Mouse (Mus musculus) cerebellum, postnatal 14 days (tissue): ENCODE measurements at regions not wholly inside any gene's neighbourhood (a gene's known extent, or its start where the extent isn't known, plus 50 kb on each side); places are given as distances from the start of the nearest gene placed in this dataset.
A peak's percentile ranks its signal among the peaks of the same experiment; 100 is the strongest.

ENCODE experiments used
- DNase-seq, 2 experiments: peaks; one replicate each; pipeline ENCODE4 v3.0.0; 2021; ENCODE audit warnings: mixed read lengths in 2 of 2

GRCm38 (mm10) chr2:159680641-159681040 is 653.3 kb downstream of the Gm826 start:
- DNase-seq = no peak

GRCm38 (mm10) chr2:159703100-159703499 is 630.9 kb downstream of the Gm826 start:
- DNase-seq = no peak

DNA sequence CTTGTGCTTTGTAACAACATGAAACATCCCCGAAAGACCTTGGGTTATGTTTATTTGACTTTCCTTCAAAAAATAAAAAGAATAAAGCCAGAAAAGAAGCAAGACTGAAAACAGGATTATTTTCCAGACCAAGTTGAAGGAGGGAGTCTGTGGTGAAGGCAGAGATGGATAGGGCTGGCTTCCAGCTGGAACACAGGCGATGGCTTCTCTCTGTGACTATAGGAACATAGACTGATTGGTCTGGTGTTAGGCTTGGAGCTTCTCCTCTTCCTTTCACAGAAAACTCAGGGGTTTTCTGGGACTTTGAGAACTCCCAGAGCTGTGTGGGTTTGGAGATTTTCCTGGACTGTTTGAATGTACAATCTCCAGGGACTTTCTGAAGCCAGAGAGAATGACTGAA is 625.8 kb downstream of the Gm826 start:
- DNase-seq = no peak

- DNase-seq = no peak
These were observed 619.3 kb downstream of the Gm826 start for GRCm38 (mm10) chr2:159714633-159715032.

DNA sequence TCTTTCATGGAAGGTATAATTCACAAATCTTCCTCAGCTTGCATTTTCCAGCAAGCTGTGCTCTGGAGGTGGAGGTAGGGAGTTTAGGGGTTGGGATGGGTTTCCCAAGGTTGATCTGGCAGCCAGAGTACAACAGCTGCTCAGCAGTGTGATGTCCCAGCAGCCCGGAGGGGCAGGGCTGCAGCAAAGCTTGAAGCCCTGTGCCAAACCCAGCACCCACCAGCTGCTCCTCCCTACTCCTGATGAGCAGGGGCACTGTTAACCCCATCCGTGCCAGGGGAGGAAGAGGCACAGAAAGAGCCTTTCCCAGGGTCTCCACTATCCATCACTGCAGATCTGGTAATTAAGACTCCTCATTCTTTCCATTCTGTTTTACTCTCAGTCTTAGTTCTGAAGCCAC is 615.2 kb downstream of the Gm826 start:
- DNase-seq = peak; percentile 49 to 66

- no peak for DNase-seq
These were observed 608.5 kb downstream of the Gm826 start for GRCm38 (mm10) chr2:159725158-159726076.

DNA sequence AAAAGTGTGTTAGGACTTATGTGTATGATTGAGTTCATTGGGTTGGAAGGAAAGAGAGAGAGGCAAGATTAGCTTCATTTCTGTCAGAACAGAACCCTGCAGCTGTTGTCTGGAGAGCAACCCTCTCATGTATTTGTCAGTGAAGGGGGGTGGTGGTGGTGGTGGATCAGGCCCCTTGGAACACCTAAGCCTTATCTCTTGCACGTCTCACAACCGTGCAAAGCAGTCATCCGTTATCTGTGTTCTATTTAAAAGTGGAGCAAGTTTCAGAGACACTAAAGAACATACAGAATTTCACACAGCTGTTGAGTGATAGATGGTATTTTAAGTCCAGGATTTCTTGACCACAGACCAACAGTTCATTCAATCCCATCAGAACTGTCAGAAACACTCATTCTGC is 604.7 kb downstream of the Gm826 start:
- no peak for DNase-seq

- DNase-seq = no peak
These were observed 603.7 kb downstream of the Gm826 start for GRCm38 (mm10) chr2:159730221-159730620.

- no peak for DNase-seq
These were observed 602.7 kb downstream of the Gm826 start for GRCm38 (mm10) chr2:159731305-159731704.

- no peak for DNase-seq
These were observed 601.5 kb downstream of the Gm826 start for GRCm38 (mm10) chr2:159732413-159732812.

DNA sequence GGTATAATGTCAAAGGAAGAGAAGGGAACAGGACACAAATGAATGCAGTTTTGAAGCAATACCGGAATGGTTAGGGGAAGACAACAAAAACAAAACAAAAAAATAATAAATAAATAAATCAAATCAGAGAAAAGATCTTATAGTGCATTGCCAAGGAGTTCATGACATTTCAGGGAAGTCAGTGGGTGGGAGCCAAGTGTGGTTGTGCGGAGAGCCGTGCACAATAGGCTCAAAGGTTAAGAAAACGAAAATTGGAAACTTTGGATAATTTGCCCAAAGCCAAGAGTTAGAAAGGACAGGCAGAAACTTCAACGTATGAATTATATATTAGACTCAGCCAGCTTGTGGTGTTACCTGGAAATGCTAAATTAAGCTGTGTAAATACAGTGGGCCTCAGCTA is 599.4 kb downstream of the Gm826 start:
- DNase-seq = no peak

DNA sequence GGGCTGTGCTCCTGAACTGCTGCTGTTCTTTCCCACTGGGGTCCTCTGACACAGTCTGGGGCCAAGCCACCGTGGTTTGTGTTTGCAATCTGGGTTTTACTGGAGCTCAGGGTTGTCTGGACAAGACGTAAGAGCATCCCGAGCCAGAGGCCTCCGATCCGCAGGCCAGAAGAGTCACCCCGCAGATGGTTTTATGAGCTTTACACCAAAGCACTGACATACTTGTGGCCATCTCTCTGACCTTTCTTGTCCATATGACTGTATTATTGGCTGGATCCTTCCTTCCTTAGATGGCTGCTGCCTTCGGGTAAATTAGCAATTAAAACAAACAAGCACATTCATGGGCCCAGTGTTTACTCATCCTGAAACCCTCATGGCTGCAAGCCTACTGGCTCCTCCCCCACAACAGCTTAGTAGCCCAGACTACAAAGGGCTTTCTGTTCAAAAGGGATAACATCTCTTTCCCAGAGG is 578.4 kb downstream of the Gm826 start:
- peak; percentile 42 to 48 for DNase-seq

DNA sequence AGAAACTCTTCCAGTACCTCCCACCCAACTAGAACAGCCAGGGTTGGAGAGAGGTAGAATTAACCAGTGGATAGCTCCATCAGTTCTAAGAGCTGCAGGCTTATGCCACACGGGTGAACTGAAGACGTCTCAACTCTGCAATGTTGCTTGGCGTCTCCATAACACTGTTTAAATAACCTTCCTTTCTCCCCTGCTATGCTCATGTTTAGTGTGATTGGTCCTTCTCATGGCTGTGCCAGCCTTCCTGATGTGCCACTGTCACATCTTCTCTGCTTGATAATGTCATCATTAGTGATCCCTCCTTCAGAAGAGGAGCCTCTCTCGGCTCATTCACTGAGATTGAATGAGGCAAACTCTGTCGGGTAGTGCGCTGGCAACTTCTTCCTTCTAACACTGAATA is 573.2 kb downstream of the Gm826 start:
- DNase-seq = peak; percentile 26 to 46

GRCm38 (mm10) chr2:159763115-159763514 is 570.8 kb downstream of the Gm826 start:
- no peak for DNase-seq
